Mouse (Mus musculus) neural tube, embryonic 14.5 days (tissue): ENCODE measurements around the gene Tmem41a. TPM values are rescaled to one million over a fixed set of nuclear protein-coding genes. Genes with fewer than 3 reads are reported as not detected.
"Not testable (repeated sequence)": the region's sequence is repeated elsewhere in the genome, so short reads cannot be mapped to it uniquely, and the experiment has no call there.

Experiments
- ATAC-seq: fragments of 200-750 bp; cut with Nextera tagmentation; 2 replicates; pipeline ENCODE4 v1.8.0; 2017; ENCODE audit warnings: low read depth, mild to moderate bottlenecking, moderate TSS enrichment, moderate library complexity
- H3K27ac ChIP-seq: fragments of 300-500 bp; sonication (generic); 2 replicates; pipeline ENCODE4 v1.5.1; 2014; ENCODE audit warnings: low read depth, mild to moderate bottlenecking, control low read depth, low read length, moderate library complexity, mixed read lengths
- H3K27me3 ChIP-seq: fragments of 300-500 bp; sonication (generic); 2 replicates; pipeline ENCODE4 v1.6.1; 2014; ENCODE audit warnings: low read length; ENCODE audit not compliant: control insufficient read depth, insufficient read depth
- H3K36me3 ChIP-seq: fragments of 300-500 bp; sonication (generic); 2 replicates; pipeline ENCODE4 v1.6.1; 2014; ENCODE audit warnings: low read length, mixed read lengths; ENCODE audit not compliant: control insufficient read depth, insufficient read depth
- H3K4me1 ChIP-seq: fragments of 300-500 bp; sonication (generic); 2 replicates; pipeline ENCODE4 v1.6.1; 2014; ENCODE audit warnings: low read length; ENCODE audit not compliant: control insufficient read depth, insufficient read depth
- H3K4me2 ChIP-seq: fragments of 300-500 bp; sonication (generic); 2 replicates; pipeline ENCODE4 v1.6.1; 2014; ENCODE audit warnings: mild to moderate bottlenecking, low read depth, low read length, control low read depth
- H3K4me3 ChIP-seq: fragments of 300-500 bp; sonication (generic); 2 replicates; pipeline ENCODE4 v1.5.1; 2014; ENCODE audit warnings: low read depth, low read length, control low read depth, mixed read lengths
- H3K9ac ChIP-seq: fragments of 300-500 bp; sonication (generic); replicated peaks from 2 replicates; pipeline ENCODE4 v1.6.1; 2014; ENCODE audit warnings: low read depth, mild to moderate bottlenecking, control low read depth, low read length, mixed read lengths
- H3K9me3 ChIP-seq: fragments of 300-500 bp; sonication (generic); 2 replicates; pipeline ENCODE4 v1.6.1; 2016; ENCODE audit warnings: low read length; ENCODE audit not compliant: control insufficient read depth
- WGBS: fragments of 180-500 bp; shearing (Covaris S2); extraction: QIAGEN DNeasy Blood & Tissue Kit; methylation state at CpG from one replicate; pipeline ENCODE4 v1.1.7; 2014; 5-methylcytosine and 5-hydroxymethylcytosine counted together
- polyA plus RNA-seq: library from polyadenylated mRNA; unstranded; fragments of >200 nt; fragmentation: Nextera tagmentation; extraction: Ambion mirVana; gene quantifications from 2 replicates; pipeline ENCODE4 v1.2.1, GENCODE M21; 2014

Gene Tmem41a
- 50.6 and 51.5 TPM in 2 replicates for polyA plus RNA-seq

GRCm38 (mm10) chr16:21946761-21947715, at the start of gene Tmem41a:
TSS of gene Tmem41a (minus strand) at chr16:21947552.
- Histone ChIP-seq H3K27me3 (no peaks in the 10 kb centered on the region), H3K9ac (peak within 1 kb of the TSS; percentile 82), H3K36me3 (no peaks in the 10 kb centered on the region), H3K9me3 (no peaks in the 10 kb centered on the region), H3K4me3 (peak within 1 kb of the TSS; percentile 73), H3K4me2 (peak within 1 kb of the TSS; percentile 61), H3K27ac (peak within 1 kb of the TSS; percentile 46), H3K4me1 (no peaks in the 10 kb centered on the region; the same call in 1 of the 2 replicates)
- whole genome bisulfite sequencing: 1% methylated on average over 60 of the region's 63 CpGs
- peak; percentile 96 for ATAC-seq

- H3K4me1 ChIP-seq: no peaks in the 10 kb centered on the region
- 72% methylated on average over 4 of the region's 4 CpGs for WGBS
- ATAC-seq: no peak
Observed at GRCm38 (mm10) chr16:21996402-21996801, 49.0 kb upstream of the Tmem41a start.

GRCm38 (mm10) chr16:21995304-21995703, 48.0 kb upstream of the Tmem41a start, which contains the start of gene Liph:
TSS of gene Liph (minus strand) at chr16:21995663.
- Histone ChIP-seq H3K36me3 (no peaks in the 10 kb centered on the region), H3K27ac (no peak within 1 kb of the TSS), H3K4me2 (peak within 1 kb of the TSS; percentile 49), H3K27me3 (no peaks in the 10 kb centered on the region), H3K9me3 (no peaks in the 10 kb centered on the region), H3K9ac (peak within 1 kb of the TSS; percentile 41; the same call in 1 of the 2 replicates), H3K4me3 (peak within 1 kb of the TSS; percentile 12; the same call in 1 of the 2 replicates), H3K4me1 (no peaks in the 10 kb centered on the region)
- no peak for ATAC-seq
- 1% methylated on average over 16 of the region's 16 CpGs for WGBS

More at GRCm38 (mm10) chr16:21996402-21996801, 49.0 kb upstream of the Tmem41a start:
- Histone ChIP-seq H3K27ac (no peak overlapping the region), H3K9ac (no peak overlapping the region), H3K36me3 (no peaks in the 10 kb centered on the region), H3K4me2 (no peak overlapping the region), H3K9me3 (no peaks in the 10 kb centered on the region), H3K27me3 (no peaks in the 10 kb centered on the region), H3K4me3 (no peak overlapping the region)

DNA sequence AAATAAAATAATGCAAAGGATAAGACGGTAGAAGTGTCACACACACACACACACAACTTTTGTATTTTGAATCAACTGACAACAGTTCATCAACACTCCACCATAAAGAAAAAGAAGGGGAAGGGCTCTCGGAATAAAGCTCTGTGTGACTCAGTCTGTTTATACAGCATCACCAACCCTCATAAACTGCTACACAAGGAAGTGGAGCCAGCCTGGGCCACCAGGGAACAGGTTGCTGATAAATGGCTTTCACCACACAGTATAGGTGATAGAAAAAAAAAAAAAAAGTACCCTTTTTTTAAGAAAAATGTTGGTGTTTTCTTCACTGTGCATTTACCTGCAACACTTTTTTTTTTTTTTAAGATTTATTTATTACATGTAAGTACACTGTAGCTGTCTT, 44.4 kb upstream of the Tmem41a start:
- 91% methylated on average over 2 of the region's 2 CpGs for WGBS
- ATAC-seq: no peak
- H3K27ac ChIP-seq: no peak overlapping the region
- H3K27me3 ChIP-seq: no peaks in the 10 kb centered on the region
- no peaks in the 10 kb centered on the region for H3K36me3 ChIP-seq
- H3K9ac ChIP-seq: no peak overlapping the region
- H3K9me3 ChIP-seq: no peaks in the 10 kb centered on the region
- no peak overlapping the region for H3K4me2 ChIP-seq
- H3K4me1 ChIP-seq: no peaks in the 10 kb centered on the region
- no peak overlapping the region for H3K4me3 ChIP-seq

GRCm38 (mm10) chr16:21990893-21991292, 43.5 kb upstream of the Tmem41a start:
- not testable (repeated sequence) for H3K36me3 ChIP-seq, ATAC-seq

GRCm38 (mm10) chr16:21987956-21988355, 40.6 kb upstream of the Tmem41a start:
- Histone ChIP-seq H3K27me3 (no peaks in the 10 kb centered on the region), H3K36me3 (no peaks in the 10 kb centered on the region), H3K4me2 (no peak overlapping the region), H3K9ac (no peak overlapping the region), H3K27ac (no peak overlapping the region), H3K4me3 (no peak overlapping the region), H3K4me1 (no peaks in the 10 kb centered on the region), H3K9me3 (no peaks in the 10 kb centered on the region)
- 72% methylated on average over 5 of the region's 5 CpGs for WGBS
- no peak for ATAC-seq

More at GRCm38 (mm10) chr16:21990893-21991292, 43.5 kb upstream of the Tmem41a start:
- H3K4me2 ChIP-seq, H3K4me1 ChIP-seq, H3K9me3 ChIP-seq, H3K4me3 ChIP-seq, H3K27ac ChIP-seq, H3K9ac ChIP-seq, H3K27me3 ChIP-seq: not testable (repeated sequence)

DNA sequence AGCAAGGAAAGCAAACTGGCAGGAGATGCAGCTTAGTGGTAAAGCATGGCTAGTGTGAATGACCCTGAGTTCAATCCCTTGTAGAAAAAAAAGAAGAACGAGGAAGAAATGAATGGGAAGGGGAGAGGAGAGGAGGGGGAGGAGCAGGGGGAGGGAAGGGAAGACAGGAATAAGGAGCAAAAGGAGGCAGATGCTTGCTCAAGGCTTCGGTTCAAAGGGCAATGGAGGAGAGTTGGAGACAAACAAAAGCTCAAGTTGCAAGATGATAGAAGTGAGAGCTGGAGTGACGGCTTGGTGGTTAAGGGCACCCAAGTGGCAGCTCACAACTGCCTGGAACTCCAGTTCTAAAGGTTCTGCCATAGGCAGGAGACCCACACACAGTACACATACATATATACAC, 38.8 kb upstream of the Tmem41a start:
- Histone ChIP-seq H3K36me3 (no peaks in the 10 kb centered on the region), H3K9me3 (no peaks in the 10 kb centered on the region), H3K4me3 (no peak overlapping the region), H3K27ac (no peak overlapping the region), H3K4me2 (no peak overlapping the region), H3K4me1 (no peaks in the 10 kb centered on the region), H3K27me3 (no peaks in the 10 kb centered on the region), H3K9ac (no peak overlapping the region)
- ATAC-seq: no peak
- WGBS: 43% methylated on average over 3 of the region's 3 CpGs

DNA sequence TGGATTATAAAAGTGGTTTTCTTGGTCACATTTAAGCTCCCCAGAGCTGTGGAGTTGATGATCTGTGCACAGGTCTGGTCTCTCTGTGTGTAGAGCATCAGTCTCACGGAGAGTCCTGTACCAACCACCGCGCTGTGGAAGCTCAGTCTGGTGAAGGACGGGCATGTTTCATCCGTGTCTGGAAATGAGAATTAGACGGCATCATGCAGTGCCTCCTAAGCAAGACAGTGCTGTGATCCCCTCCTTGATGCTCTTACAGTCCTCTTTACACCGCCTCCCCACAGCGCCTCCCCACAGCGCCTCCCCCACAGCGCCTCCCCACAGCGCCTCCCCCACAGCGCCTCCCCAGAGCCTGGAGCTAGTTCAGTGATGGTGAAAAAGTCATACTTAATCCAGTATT, 36.7 kb upstream of the Tmem41a start:
- Histone ChIP-seq H3K4me2 (no peak overlapping the region), H3K36me3 (no peaks in the 10 kb centered on the region), H3K4me3 (no peak overlapping the region), H3K4me1 (no peaks in the 10 kb centered on the region), H3K9me3 (no peaks in the 10 kb centered on the region), H3K27ac (no peak overlapping the region), H3K27me3 (no peaks in the 10 kb centered on the region), H3K9ac (no peak overlapping the region)
- no peak for ATAC-seq
- 87% methylated on average over 12 of the region's 12 CpGs for WGBS

- ATAC-seq: no peak
- H3K27ac ChIP-seq: no peak overlapping the region
- 95% methylated on average over 4 of the region's 4 CpGs for WGBS
- no peaks in the 10 kb centered on the region for H3K9me3 ChIP-seq
- no peaks in the 10 kb centered on the region for H3K36me3 ChIP-seq
- H3K4me3 ChIP-seq: no peak overlapping the region
- H3K4me2 ChIP-seq: no peak overlapping the region
- H3K27me3 ChIP-seq: no peaks in the 10 kb centered on the region
- H3K9ac ChIP-seq: no peak overlapping the region
- no peaks in the 10 kb centered on the region for H3K4me1 ChIP-seq
Observed at GRCm38 (mm10) chr16:21983581-21983980, 36.2 kb upstream of the Tmem41a start.
